Mouse (Mus musculus): Measurements from ENCODE around the gene Sacs. TPM values are rescaled to one million over a fixed set of nuclear protein-coding genes. Genes with fewer than 3 reads are reported as not detected.
"Not testable (repeated sequence)": the region's sequence is repeated elsewhere in the genome, so short reads cannot be mapped to it uniquely, and the experiment has no call there.

Gene Sacs
- 10 to 100 TPM; 36.6 to 41.3 TPM for total RNA-seq (2021)
- long read RNA-seq, experiment 1, partial matches to known transcripts, result 0 of 8 reads
- long read RNA-seq, experiment 1, other reads (novel, unspliced or antisense), result 8 of 8 reads
- long read RNA-seq, experiment 2, partial matches to known transcripts, result 0 of 6 reads
- long read RNA-seq, experiment 2, other reads (novel, unspliced or antisense), result 6 of 6 reads

DNA sequence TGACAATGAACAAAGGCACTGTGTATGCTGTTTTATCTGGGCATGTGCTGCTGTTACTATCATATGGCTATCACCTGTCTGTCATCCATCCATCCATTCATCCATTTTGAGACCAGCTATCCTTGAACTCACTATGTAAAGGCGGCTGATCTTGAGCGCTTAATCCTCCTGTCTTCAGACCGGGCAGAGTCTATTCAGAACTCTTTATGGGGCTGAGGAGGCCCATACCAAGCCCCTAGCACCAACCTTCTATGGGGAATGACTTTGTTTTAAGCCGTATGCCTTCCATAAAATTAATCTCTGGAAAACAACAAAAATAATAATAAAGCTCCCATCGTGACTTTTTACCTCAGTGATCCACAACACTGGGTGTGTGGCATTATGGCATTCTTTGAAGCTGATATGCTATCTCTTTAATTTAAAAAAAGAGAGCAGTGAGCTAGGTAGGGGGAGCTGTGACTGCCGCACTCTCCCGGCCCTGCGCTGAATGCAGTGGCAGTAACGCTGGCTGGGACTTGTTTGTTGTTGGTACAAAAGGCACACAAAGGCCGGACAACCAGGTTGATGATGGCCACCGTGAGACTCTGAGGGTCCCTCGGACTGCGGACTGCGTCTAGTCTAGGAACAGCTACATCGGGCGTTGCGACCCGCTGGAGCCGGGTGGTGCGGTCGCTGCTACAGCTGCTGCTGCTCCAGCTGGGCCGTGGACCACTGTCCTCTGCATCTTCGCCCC lies at the start of gene Sacs:
Gene Sacs (plus strand): TSS at position 464 of the 733 bp plus-strand sequence.
- DNase-seq (ENCODE audit: low spot score in 2 of 2), result no peak

DNA sequence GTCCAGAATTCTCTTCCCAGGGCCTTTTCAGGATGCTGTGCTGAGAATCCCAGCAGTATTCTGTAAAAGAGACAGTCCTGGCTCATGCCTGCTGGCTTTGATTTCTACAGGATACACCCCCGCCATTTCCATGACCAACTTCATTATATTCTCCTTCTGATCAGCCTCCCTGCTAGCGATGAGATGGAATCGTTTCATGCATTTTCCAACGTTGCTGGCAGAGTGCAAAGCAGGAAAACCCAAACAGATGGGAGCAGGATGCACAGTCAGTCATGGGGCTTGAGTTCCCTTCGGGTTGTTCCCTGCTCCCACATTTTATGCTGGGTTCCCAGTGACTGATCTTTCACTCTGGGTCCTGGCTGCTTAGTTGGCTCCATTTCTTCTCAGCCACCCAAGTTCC lies 47.3 kb upstream of the Sacs start:
- no peak for DNase-seq (ENCODE audit: low spot score in 2 of 2)

DNA sequence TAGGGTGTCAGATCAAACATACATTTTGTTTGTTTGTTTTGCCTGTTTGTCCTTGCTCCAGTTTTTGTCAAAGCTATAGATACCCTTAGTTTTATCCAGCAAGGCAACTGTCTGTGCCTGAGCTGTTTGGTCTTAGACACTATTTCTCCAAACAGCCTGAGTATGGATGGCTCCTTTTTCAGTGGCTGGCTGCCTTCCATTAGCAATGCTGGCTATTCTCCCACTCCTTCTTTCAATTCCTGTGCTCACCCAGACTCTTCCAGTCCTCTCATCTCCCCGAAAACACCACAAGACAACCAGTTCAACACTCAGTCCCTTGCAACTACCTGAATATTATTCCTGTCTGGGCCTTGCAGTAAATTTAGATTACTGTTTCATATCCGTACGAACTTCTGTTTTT lies 46.2 kb upstream of the Sacs start:
- DNase-seq (ENCODE audit: low spot score in 2 of 2), result no peak

DNA sequence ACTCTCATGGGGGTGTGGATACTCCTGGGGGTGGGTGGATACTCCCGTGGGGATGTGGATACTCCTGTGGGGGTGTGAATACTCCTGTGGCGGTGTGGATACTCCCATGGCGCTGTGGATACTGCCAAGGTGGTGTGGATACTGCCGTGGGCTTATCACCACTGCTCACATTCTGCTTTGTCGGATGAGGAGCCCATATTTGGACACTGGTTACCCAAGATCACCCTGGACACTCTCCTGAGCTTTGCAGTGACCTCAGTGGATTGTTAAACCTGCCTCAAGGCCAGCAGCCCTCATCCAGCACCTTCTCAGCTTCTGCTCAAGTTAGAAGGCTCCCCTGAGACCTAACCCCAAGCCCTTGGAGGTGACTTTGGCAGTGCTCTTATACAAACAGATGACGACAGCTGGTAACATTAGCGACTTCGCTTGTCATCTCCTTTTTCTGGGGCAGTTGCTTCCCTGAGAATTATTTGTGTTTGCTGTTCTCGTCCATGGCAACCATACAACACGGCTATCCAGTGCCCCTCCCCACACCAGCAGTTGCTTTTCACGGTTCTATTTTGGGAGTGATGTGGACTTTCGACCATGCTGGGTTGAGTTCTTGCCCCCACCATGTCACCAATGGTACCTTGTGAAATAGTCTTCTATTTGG lies 40.2 kb upstream of the Sacs start:
- DNase-seq (ENCODE audit: low spot score in 2 of 2), result no peak

DNA sequence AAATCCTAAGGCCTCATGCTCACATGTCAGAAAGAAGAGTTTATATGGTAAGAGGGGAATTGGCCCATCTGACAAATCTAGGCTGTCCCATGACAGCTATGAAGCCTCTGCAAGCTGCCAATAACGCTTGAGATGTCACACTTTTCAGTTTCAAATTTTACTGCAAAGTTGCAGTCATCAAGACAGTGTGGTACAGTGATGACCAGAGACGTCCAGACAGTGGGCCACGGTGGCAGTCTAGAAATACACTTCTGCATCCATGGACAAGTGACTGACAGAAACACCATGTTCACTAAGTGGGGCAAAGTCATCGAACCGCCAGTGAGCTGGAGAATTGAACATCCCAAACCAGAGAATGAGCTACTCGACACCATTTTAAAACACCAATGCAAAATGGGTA lies 37.5 kb upstream of the Sacs start:
- no peak for DNase-seq (ENCODE audit: low spot score in 2 of 2)

DNA sequence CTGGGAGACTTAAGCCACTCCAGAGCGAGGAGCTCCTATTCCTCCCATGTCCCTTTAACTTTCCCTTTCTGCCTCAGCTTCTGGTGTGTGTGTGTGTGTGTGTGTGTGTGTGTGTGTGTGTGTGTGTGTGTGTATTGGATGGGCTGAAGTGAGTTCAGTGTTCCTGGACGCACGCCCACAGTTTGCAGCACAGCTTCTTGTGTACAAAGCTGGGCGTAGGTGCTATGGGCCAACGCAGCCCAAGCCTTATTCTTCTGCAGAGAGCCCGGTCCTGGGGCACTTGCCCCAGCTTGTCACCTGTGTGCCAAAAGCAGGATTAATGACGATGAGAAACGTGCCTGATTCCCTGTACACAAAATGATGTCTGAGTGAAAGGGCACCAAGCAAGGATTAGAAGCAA lies 31.9 kb upstream of the Sacs start:
- peak in 1 of 2 experiments; percentile 20 for DNase-seq (ENCODE audit: low spot score in 2 of 2)

DNA sequence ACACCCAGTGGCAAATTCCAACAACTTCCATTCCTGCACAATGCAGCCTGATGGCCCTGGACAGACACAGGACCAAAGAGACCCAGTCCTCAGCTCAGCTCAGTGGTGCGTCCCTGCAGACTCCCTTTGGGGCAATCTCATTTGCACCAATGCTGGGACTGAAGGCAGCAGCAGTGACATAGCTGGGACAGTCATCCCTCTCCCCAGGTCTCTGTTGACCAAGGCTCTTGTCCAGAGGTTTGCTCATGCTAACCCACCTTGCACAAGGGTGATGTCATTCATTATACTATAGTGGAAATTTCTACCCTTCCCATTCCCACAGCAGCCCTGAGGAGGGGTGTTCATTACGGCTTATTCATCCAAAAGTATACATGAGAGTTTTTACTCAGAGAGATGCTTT lies 29.6 kb upstream of the Sacs start:
- no peak for DNase-seq (ENCODE audit: low spot score in 2 of 2)

DNA sequence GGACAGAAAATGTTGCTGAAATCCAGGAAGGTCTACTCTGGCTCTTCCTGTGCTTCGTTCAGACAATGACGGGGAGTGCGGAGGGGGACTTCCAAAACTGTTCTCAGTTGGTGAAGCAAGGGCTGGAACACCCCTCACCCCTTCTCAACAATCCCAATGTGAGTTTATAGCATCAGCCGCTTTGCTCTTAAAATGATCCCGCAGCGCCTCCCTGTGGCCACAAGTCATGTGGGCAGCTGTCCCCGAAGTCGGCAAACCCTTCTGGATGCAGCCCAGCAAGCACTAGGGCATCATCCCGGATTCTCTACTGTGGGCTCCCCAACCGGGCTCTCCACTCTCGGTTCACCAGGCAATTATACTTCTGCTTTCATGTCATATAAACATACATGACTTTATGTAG lies 25.9 kb upstream of the Sacs start:
- DNase-seq (ENCODE audit: low spot score in 2 of 2), result peak; percentile 72 to 82

DNA sequence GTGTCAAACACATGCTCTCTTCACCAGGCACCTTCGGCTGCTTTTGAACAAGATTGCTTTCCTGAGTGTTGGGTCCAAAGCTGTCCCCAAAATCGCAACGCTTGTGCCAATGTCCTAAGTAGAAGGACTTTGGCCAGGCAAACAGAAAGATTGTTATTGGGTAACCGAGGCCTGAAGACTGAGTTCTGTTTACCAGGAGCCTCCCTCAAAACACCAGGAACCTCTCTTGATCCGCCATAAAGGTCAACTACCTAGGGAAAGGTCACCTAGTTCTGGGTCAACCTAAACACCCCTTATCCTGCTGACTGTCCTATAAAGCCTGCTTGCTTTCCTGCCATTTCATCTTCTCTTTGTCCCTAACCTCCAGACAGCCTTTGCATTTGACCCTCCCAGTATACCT lies 13.5 kb upstream of the Sacs start:
- no peak for DNase-seq (ENCODE audit: low spot score in 2 of 2)

DNA sequence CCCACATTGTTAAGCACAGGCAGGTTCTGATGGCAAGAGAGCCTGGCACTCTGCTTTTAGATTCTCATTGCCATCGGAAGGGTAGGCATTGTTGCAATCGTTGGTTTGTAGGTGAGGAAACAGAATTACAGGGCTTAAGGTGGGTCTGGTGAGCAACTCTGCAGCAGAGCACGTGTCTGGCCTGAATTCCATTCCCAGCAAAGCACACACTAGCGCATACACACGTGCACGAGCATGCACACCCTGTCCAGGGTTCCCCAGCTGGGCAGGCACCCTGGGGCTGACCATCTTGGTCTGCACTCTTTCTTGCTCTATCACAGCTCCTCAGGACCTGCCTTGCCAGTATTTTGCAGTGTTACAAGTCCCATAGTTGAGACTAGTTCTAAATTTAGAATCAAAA lies 13.1 kb upstream of the Sacs start:
- DNase-seq (ENCODE audit: low spot score in 2 of 2), result peak in 1 of 2 experiments; percentile 4

DNA sequence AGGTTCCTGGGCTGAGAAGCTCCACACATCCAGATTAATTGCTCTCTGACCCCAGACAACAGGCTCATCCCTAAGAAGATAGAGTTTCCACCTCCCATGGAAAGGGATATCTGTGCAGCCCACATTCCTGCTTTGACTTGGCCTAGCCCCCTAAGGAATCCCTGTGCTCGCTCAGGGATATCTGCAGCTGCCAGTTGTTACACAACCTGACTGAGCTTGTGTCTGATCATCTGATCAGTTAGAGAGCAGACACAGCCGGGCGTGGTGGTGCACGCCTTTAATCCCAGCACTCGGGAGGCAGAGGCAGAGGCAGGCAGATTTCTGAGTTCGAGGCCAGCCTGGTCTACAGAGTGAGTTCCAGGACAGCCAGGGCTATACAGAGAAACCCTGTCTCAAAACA lies 10.9 kb upstream of the Sacs start:
- DNase-seq (ENCODE audit: low spot score in 2 of 2), result peak in 1 of 2 experiments; percentile 3

DNA sequence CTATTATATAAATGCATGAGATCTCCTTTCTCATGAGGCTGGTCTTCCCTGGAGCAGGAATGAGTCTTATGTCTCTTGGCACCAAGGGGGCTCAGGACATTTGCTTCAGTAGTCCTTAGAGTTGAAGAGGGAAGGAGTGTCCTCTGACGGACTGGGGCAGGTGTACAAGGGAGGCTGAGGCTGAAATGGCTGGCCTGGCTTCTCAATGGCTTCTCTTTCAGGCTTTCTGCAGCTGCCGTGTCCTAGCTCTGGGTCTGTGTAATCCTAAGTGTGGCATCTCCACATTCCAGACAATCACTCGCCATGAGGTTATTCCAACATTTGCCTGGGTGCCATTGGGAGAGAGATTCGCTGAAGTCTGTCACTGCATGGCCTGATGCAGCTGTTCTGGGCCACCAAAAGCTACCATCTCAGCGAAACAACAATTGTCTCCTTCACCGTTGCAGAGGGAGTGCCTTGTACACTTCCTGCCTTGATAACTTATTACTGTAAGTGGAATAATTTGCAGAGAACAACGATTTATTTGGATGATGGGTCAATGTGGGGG lies 9.2 kb upstream of the Sacs start:
- peak in 1 of 2 experiments; percentile 33 for DNase-seq (ENCODE audit: low spot score in 2 of 2)

DNA sequence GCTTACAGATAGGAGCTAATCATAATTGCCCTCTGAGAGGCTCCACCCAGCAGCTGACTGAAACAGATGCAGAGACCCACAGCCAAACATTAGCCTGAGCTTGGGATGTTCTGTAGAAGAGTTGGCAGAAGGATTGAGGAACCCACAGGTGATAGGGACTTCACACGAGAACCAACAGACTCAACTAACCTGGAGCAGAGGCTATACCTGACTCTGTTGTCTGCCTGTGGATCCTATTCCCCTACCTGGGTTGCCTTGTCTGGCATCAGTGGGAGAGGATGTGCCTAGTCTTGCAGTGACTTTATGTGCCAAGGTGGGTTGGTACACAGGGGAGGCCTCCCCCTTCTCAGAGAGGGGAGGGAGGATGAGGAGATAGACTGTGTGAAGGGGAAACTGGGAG lies 5.7 kb upstream of the Sacs start:
- DNase-seq (ENCODE audit: low spot score in 2 of 2), result peak in 1 of 2 experiments; percentile 4

DNA sequence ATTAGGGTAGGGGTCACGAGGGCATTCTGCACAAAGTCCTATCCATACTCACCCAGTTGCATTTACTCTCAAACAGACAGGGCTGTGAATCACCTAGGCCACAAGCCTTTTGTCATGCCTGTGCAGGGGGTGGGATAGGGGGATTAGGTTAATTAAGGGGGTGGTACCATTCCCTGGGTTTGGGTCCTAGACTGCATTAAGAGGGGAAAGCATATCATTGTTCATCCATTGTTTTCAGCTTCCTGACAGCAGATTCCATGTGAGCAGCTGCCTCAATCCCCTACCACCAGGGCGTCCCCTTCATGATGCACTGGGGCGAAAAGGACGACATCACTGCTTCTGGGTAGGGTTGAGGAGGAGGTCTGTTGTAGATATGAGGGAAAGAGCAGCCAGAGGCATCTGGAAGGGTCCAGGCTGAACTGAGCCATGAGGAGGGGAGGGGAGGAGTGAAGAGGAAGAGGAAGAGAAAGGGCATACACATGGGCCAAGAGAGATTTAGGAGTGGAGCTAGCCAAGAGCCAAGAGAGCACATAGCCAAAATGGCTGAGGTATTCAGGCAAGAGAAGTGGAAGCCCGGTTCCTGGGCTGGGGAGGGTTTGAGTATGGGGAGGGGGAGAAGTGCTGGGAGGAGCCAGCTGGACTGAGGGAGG lies 3.8 kb upstream of the Sacs start:
- no peak for DNase-seq (ENCODE audit: low spot score in 2 of 2)

DNA sequence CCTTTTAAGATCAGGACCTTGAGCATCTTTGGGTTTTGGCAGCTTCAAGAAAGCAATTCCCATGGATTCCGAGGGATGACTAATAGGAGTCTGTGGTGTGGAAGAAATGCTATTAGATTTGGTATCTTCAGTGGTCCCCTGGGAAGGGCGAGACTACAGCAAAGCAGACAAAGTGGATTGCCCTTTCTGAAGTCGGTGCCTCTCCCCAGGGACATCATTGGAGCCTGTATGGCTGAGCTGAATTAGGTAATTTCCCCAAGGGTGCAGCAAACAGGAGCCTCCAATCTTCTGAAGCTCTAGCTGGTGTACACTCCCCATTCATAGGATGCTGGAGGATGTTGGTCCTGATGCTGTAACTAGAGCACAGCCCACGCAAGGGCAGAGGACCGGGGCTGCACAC lies 847 bp upstream of the Sacs start:
- DNase-seq (ENCODE audit: low spot score in 2 of 2), result no peak

DNA sequence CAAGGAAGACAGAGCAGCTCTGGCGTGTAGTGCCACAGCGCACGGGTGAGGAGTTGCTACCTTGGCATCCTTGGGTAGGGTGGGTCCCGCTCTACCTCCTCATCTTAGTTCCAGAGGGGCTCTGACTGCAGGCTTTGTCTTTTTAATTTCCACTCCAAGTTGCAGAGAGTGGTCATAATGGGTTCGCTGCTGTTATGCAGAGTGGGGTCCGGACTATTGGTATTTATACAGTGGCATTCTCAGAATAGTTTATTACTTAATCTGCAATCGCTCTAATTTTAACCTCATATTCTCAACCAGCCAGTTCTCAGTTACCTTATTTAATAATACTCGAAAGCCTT lies 440 bp downstream of the Sacs start:
- no peak for DNase-seq (ENCODE audit: low spot score in 2 of 2)

DNA sequence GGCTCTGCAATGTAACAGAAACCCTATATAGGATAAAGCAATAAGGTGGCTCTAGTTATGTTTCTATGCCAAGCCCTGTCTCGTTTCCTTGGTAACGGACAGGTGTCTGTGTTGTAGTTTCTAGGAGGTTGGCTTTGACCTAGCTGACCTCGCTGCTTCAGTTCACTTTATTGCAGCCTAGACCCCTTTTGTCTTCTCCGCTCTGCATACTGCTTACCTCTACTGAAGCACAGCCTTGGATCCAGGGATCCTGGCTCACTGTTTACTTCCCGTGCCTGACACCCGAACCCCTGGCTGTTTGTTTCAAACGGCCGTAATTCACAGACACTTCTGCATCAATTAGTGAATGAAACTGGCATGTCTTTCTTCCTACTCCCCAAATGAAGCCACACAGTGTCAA lies 5.1 kb downstream of the Sacs start:
- DNase-seq (ENCODE audit: low spot score in 2 of 2), result no peak

DNA sequence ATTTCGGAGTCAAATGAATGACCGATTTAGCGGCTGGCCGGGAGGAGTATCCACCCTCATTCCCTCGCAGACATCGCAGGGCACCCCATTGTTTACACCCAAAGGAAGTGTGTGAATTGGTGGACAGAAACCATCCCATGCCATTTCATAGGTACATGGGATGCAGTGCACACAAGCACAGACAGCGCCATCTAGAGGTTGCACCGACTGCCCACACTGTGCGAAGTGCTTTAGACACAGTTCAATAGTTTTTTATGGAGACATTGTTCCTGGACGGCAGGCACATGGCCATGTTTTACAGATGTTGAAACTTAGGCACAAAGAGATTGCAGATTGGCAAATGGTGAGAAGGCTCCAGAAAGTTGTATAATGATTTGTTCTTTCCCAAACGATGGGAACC lies 5.6 kb downstream of the Sacs start:
- no peak for DNase-seq (ENCODE audit: low spot score in 2 of 2)

DNA sequence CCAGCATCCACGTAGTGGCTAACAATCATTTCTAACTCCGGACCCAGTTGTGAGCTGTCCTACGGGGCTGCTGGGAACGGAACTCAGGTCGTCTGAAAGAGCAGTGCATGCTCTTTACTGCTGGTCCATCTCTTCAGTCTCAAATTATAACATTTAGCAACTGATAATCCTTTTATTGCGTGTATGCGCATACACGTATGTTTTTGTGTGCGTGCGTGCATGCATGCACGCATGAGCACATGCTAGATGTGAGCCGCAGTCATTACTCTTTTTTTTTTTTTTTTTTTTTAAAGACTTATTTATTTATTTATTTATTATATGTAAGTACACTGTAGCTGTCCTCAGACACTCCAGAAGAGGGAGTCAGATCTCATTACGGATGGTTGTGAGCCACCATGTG lies 12.2 kb downstream of the Sacs start:
- not testable (repeated sequence) for DNase-seq (ENCODE audit: low spot score in 2 of 2)

DNA sequence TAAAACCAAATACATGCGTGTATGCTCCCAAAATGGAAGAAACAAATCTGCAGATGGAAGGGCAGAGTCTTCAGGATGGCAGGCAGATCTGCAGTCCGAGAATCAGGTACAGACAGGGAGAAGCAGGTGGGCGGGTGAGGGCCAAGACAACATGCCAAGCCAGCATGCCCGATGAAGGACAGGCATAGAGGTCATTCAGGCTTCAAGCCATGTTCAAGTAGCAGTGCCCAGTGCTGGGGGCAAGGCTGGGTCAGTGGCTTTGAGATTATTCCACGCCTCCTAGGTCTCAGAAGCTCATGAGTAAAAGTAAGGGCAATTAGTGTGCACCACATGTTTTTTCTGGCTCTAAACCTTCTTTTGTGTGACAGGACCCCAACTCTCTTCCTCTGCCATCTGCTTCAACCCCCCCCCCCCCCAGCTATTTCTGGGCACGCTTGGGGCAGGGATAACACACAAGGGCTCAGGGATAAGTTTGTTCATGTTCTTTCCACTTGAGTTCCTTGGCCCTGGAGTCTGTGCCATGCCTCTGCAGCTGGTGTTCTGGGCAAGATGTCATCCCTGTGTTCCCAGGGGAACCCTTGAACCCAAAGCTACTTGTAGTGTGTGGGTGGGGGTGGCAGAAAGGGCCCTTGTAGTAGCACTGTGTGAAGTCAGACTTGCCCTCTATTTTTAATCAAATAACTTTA lies 16.8 kb downstream of the Sacs start:
- DNase-seq (ENCODE audit: low spot score in 2 of 2), result no peak

DNA sequence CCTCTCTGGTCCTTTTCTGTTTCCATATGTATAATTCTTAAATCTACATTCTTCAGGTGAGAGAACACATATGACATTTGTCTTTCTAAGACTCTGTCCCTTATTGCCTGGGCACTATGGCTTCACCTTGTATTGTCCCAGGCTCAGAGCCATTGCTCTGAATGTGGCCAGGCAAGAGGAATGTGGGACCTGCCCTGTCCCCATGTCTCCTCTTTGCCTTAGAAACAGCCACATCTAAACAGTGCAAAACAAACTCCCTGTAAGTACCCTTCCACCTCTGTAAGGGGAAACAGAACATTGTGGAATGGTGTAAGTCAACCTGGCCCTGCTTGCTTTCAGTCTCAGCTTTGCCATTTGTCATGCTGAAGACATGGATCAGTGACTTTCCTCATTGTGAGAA lies 17.4 kb downstream of the Sacs start:
- no peak for DNase-seq (ENCODE audit: low spot score in 2 of 2)

Measured in gastrocnemius, postnatal 4 days (tissue).